Mouse (Mus musculus) left cerebral cortex, adult 9 months (tissue): ENCODE results near the gene Arnt2.
A peak's percentile ranks its signal among the peaks of the same experiment; 100 is the strongest.

Source experiments
- DNase-seq, 2 experiments: peaks; one replicate each; pipeline ENCODE4 v3.0.0; 2022; ENCODE audit warnings: low spot score in 2 of 2

Arnt2 gene

DNA sequence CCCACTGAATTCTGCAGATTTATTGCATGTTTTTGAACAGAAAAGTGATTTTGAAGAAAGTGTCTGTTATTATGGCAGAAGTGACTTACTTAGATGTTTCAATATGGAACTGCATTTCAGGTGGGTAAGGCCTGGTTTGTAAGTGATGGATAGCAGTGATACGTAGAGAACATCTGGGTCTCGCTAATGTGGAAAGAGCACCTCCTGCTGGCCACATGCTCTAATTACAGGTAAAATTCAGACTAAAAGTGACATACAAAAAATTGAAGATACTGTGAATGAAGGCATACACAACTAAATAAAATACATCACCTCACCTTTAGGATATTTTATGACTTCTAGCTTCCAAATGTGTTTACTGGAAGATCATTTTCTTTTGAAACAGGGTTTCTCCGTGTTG is 66.8 kb downstream of the Arnt2 start:
- DNase-seq: no peak

DNA sequence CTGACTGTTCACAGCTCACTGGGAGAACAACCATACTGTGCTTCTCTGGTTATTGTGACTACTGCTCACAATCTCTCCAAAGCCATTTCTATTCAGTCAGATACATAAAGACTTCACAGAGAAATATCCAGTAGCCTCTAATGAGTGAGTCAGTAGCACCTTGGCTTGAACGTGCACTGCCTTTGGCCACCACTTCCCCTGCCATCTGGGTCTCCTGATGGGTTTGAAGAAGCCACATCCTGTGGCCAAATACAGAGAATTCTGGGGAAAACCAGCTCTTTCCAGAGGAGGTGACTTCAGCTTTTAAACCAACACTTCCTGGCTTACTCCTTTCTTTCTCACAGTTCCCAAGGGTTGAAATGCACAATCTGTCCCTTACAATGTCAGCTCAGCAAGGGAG is 69.0 kb downstream of the Arnt2 start:
- no peak for DNase-seq

DNA sequence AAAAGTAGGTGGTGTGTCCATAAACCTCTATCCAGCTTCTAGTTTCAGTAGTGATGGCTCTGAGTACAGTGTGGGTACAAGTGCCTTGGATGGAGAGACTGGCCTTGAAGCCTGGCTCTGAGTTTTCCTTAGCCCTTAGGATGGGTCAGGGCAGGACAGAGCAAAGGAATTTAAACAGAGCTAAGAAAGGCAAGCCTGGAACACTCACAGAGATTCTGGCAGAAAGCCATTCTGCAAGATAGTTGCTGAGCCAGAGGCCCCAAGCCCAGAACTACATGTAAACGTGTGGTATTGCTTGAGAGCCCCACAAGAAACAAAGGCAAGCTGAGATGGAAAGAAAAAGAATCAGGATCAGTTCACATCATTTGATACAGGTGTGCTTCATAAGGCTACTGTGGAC is 70.8 kb downstream of the Arnt2 start:
- DNase-seq: no peak

DNA sequence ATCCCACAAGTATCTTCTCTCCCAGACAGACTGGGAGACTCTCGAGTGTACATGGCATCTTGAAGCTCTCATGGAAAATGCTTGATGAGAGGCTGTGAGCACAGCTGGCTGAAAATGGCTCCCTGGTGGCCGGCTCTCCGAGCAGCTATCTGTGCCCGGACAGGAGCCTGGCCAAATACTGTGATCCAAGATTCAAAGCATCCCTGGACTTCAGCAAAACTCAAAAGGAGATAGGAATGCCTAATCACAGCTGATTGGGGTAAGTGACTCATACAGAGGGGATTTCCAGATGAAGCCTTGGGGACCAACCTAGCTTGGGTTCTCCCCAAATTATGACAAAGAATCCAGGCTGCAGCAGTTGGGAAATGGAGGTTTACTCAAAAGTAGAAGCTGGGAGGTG is 72.2 kb downstream of the Arnt2 start:
- DNase-seq: no peak

DNA sequence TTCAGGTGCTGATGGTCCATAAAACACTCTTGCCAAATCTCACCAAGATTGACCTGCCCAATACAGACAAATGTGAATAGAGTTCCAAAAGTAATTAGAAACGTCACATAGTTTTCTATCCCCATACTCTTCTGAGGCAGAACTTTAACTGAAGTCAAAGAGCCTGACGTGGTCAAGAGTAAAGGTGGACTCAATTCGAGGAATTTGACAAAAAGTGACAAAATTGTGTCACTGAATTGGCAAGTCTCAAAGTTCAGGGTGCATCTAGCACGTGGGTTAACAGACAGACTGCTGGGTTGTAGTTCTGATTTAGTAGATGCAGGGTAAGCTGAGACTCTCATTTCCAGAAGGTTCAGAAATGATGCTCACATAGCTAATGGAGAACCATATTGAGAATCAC is 73.1 kb downstream of the Arnt2 start:
- DNase-seq: no peak

DNA sequence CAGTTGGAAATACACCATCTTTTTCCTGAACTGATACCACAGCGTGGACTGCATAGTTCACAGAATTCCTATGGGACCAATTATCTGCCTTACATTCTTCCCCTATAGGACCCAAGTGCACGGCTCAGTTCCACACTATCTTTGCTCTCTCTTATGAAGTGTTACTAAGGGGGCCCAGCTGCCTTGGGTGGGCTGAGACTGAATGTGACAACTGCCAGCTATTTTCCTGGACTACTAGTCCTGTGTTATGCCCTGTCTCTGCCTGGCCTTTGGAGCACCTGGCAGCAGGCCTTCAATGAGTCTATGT is 73.4 kb downstream of the Arnt2 start:
- no peak for DNase-seq

DNA sequence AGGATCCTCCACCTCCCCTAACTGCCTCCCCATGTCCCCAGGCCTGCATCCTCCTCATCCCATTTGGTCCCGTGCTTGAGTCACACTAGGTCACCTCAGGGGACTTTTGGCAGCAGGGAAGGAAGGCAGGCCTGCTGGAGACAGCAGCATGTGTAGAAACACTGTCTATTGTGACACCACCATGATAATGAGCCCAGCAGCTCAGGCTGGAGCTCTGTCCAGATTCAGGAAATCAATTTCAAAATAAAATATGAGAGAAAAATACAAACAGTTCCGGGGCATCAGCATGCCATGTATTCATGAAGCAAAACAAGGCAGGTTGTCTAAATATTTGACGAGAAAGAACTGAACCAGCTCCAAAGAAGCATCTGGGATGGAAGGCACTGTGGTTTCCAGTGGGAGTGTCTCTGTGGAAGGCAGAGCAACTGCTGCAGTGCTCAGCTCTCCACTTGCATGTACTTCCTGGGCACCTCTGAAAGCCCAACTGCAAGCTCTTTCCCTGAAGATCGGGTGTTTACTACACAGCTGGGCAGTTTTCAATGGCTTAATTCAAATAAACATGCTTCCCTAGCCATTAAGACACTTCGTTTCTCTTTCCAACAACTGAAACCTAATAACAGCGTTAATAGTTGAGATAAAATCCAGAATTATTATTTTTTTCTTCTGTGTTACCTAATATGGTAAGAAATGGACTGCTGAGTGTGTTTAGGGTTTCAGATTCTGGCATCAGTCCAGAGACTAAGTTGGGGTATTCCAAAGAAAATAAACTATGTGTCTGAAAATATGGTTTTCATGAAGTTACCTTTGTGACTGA is 74.0 kb downstream of the Arnt2 start:
- no peak for DNase-seq

DNA sequence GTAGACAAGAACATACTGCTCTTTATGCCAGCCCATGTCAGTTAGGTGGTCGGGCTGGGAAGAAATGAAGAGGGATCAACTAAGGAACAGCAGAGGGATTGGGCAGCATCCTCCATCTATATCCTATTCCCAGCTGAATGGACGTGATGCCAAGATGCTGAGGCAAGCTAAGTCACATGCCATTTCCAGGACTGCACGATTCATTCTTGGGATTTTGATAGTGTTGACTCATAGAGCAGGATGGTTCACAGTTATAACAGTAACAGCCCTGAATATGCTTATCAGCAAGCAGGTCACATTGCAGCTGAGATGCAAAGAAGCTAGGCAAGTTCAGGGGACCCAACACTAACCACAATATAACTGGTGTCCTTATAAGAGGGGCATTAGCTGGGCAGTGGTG is 76.0 kb downstream of the Arnt2 start:
- DNase-seq: no peak

DNA sequence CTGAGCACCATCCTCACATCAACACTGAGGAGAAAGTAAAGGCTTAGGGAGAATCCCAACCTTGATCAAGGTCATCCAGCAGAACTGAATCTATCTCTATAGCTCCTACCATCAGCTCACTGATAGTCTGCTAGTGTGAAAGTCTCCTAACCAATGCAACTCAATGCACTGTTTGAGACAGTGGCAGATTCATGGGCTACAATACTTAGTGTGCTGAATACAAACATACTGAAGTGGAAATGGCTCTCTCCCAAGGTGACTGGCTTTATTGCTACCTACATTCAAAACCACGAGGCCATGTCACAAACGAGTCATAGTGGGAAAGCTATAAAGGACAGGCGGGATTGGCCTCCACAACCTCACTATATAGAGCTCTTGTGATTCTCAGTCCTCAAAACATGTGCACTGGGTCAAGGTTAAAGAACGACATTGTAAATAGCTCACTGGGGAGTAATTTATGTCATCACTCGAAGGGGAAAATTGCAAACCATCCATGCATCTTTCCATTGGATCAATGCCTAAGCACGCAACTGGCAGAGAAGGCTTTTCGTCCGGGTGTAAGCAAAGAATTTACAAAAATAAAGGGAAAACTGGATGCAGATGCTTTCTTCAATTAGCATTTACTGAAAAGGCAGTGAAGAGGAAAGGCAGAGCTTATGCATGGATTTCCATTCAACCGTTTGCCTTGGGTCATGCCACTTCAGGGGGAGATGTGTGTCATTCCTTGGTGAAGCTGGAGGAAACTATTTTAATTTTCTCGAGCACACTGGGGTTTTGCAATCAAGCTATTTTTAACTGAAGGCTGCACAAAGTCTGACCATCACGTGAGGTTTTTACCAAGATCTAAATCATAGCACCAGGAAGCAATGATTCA is 77.4 kb downstream of the Arnt2 start:
- no peak for DNase-seq

DNA sequence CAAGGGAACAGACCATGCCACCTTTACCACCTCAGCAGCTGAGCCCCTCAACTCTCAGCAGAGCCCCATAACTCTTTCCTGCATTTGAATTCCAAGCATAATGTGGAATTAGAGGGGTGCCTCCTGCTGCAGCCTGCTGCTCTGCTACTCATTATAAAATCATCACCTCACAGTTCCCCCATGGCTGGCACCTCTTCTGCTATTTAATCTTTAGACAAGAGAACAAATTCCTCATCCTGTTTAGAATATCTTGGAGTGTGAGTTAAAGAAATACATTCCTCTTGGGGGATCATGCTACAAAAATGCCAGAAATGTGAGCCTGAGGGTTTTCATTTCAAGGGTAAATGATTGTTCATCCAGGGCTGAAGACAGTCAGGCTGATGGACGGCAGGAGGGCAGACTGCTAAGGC is 80.8 kb downstream of the Arnt2 start:
- DNase-seq: no peak

DNA sequence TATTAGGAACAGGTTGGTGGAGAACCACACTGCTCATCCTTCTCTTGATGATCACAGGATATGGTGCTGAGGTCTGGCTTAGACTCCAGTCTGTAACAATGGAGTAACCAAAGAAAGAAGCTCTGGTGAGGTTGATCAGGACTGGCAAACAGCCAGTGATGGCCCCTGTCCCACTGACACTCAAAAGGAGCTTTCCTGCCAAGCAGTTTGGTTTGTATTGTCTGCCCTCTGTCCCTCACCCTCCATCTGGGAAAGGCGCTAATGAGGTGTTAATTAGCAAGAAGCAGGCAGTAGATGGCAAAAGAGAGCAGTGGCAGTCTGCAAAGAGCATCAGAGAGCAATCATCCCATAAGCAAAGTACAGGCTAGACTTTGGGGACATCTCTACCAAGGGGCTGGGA is 81.2 kb downstream of the Arnt2 start:
- no peak for DNase-seq

DNA sequence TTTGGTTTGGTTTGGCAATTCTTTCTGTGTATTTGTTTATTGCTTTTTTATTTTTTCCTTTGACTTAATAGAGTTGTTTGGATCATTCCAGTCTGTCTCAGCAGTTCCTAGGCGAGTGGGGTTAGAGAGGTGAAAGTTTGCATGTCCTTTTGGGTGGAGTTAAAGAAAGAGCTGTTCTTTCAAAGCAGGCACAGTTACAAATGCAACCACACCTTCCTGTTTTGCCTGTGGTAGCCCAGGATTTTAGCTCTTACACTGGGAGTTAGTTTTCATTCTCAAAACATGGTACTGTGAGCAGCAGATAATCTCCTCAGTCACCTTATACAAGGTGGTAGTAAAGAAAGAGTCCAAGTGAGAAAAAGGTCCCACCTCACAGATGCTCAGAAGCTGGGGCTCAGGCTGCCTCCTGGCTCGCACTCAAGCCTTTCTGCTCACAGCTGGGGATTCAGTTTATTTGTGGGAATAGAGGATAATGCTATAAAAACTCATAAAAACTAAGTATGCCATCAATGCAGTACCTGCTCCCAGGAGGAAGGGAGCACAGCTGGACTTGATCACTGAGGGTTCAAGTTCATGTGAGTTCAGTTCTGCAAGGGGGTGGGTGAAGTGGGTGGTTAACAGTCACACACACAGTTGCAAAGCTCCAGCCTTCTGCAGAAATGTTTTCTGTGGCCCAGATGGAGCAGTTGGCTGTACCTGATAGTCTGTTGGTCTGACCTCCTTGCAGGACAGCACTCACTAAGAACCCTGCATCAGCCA is 84.2 kb downstream of the Arnt2 start:
- DNase-seq: no peak

DNA sequence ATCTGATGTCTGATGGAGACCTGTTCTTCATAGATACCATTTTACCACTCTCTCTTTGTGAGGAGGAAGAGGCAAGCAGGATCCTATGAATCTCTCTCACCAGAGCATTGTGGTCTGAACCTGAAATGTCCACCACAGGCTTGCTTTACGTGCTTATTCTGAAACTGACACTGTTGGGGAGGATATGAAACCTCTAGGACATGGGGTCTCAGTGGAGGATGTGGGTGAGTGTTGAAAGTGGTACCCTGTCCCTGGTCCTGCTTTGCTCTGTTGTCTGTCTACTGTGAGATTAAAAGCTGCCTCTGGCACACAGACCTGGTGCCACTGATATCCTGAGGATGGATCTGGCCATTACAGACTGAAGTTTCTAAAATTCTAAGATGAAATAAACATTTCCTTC is 88.4 kb downstream of the Arnt2 start:
- no peak for DNase-seq

DNA sequence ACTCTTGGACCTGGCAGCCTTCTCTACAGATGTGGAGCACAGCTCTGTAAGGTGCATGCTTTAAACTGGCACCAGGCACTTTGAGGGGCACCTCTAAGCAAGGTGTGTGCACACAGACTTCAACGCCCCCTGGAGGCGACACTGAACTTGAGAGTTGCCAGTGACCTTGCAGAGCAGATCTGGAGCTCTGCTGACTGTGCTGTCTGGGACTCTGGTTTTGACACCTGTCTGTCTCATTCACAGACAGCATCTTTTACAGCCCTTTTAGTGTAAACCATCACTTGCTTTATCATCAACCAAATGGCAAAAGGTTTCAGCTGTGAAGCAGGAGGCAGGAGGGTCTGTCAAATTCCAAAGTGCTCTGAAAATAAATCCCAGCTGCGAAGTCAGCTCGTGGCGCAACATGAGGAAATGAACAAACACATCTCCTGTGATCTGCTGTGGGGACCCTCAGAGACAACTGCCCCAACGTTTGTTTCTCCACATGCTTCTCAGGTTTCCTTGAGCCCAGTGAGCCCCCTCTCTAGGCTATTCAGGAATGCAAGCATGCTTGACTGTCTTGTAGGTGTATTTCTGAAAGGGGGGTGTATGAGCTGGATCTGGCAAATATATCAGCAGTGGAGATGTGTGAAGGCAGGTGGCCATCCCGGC is 94.5 kb downstream of the Arnt2 start:
- DNase-seq: no peak

DNA sequence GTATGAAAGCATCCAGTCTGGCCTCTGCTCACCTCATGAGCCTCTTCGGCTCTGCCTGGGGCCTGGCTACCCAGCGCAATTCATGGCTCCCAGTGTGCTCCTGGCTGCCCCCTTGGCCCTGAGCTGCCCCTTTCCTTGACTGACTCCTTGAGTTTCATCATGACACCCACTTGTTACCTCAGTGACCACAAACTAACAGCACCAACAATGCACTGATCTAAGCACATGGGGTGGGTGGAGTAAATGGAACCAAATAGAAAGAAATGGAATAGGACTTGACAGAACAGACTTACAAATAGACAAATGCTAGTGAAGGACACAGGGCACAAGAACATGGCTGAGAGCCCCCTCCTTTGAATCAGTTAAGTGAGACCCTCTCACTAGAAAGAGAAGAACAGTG is 95.2 kb downstream of the Arnt2 start:
- no peak for DNase-seq

DNA sequence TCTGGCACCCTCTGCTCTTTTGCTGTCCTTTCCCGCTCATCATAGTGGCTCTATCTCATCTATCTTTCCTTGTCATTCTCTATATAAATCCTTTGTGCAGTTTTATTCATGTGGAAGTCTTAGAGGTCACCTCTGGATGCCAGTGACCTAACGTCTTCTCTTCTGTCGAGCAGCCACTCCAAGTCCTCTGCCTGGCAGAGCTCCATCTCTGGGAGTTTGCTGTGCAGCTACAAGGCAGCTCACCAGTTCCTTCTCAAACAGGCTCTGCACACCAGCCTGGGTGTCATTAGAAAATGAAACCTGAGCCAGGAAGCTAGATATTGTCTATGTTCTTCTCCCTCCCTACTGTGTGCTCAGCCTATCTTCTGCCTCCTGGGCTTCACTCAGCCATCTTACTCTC is 98.4 kb downstream of the Arnt2 start:
- no peak for DNase-seq

DNA sequence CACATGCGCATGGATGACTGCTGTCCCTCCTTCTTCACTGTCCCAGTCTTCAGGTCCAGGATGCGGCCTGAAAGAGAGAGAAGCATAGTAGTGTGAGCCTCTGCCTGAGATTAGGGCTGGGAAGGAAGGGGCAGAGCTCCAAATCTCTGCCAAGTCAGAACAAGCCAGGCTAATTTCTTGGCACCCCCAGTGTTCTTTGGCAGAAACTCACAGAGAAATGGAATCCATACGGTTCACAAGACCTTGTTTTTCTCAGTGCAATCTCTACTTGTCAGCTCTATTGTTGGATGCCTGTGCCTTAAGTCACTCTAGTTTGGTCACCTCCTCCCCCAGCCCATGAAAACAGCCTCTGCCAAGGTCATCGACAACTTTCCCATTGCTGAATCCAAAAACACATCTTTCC is 99.1 kb downstream of the Arnt2 start:
- DNase-seq: no peak

DNA sequence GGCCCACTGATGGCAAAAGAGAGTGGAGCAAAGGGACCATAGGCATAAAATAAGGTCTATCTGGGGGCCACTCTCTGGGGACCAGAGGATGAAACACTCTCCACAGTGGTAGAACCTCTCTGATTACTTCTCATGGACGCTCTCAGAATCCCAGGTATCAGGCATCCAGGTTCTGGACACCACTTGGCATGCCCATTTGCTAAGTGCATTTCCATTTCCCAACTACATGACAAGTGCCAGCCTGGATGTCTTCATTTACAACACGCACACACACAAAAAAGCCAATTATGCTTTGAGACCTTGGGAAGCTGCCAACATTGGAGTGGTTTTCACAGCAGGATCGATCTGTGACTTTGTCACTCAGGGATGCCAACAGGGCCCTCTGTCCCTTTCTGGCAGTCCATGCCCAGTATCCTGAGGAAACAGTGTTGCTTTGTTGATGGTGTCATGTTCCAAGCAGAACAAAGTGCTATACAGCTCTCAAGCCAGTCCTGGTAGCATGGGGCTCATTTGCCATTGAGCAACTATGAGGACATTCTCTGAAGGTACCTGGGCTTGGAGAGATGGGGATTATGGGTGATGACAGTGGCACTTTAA is 102.5 kb downstream of the Arnt2 start:
- peak in 1 of 2 experiments; percentile 49 for DNase-seq

DNA sequence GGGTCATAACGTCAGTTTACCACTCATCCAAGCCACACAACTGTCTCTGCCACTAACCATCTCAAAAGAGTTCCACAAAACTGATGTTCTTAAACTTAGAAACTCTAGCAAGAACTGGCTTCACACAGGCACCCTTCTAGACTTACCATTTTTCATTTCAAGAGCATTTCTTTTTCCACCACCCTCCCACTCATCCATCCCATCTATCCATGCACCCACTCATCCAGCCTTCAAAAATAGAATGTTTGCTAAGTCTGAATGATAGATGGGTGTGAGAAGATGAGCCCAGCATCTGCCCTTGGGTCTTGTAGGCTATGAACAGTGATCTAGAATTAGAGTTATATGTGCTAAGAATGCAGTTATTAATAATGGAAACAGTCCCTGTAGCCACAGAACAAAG is 109.7 kb downstream of the Arnt2 start:
- no peak for DNase-seq

DNA sequence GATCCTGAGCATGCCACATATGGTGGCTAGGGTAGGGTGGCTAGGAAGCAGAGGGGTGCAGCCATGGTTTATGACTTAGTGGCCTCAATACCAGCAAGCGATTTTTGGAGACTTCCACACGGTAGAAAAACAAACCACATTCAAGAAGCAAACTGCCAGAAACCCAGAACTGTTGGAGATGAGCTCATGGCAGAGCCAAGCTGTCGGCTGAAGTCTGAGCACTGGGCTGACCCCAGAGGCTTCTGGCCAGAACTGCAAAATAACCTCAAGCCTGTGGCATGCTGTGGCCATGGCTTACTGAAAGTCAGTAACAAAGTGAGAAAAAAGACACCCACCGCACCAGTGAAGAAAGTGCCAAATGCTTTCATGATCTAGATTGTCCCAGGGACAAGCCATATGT is 110.4 kb downstream of the Arnt2 start:
- no peak for DNase-seq

DNA sequence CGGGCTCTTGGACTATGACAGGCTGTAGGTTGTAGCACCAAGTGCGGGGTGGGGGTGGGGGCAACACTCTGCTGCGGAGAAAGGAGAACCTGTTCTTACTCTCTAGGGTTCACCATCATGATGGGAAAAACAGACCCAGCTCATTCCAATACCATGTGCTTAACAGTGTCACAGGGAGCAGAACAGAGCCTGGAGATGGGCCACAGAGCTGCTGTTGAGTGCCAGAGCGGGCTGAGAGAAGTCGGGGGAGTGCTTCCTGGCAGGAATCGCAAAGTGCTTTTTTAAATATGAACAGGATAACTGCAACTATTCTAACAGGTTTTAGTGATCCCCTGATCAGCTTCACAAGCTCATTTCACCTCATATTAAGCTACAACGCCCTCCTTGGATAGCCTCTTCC is 116.9 kb downstream of the Arnt2 start:
- DNase-seq: no peak

DNA sequence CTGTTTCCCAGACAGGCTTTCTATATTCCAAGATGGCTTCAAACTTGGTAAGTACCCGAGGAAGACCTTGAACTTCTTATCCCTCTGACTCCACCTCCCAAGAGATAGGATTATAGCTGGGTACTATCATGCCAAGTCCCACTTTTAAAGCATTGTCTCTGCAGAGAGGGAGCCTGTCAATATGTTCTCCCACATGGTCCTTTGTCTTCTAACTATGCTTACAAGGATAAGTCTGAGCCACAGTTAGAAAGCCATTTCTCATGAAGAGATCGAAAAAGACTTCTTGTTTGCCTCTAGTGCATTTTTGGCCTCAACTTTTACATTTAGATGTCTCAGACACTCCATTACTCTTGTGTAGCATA is 122.8 kb downstream of the Arnt2 start:
- no peak for DNase-seq
